Mouse (Mus musculus): ENCODE measurements around the gene Cyb561. TPM values are rescaled to one million over a fixed set of nuclear protein-coding genes. Genes with fewer than 3 reads are reported as not detected.

Gene Cyb561
- polyA plus RNA-seq (2015; fragmentation: Nextera tagmentation; extraction: Ambion mirVana), result 34.0 and 35.2 TPM in 2 replicates

GRCm38 (mm10) chr11:105952911-105953386, at the start of gene Cyb561:
Gene Cyb561, minus strand, starts transcription at chr11:105953336.
- no peak within 1 kb of the TSS for H3K4me2 ChIP-seq (ENCODE audit: low read length)
- peak; percentile 65; the same call in 1 of the 2 replicates for ATAC-seq (replicated peaks; ENCODE audit: low FRiP score, low read depth)
- H3K4me1 ChIP-seq (replicated peaks; ENCODE audit: insufficient read depth, low read length), result 0 out of 2 replicates have a peak, but pooled peaks cover 3% of the 10 kb centered on the region
- WGBS, result 48% methylated on average over 12 of the region's 12 CpGs
- H3K27me3 ChIP-seq (ENCODE audit: insufficient read depth, low read length), result no peaks in the 10 kb centered on the region
- H3K9me3 ChIP-seq (replicated peaks; ENCODE audit: low read length), result no peaks in the 10 kb centered on the region
- no peak within 1 kb of the TSS for H3K4me3 ChIP-seq (replicated peaks; ENCODE audit: low read depth, low read length)
- no peak for DNase-seq (ENCODE audit: low spot score)
- peak within 1 kb of the TSS; percentile 72 for H3K27ac ChIP-seq
- H3K36me3 ChIP-seq (ENCODE audit: insufficient read depth, low read length), result no peaks in the 10 kb centered on the region
- no peak for TF ChIP-seq CTCF (IDR thresholded peaks at IDR 0.05; ENCODE audit: low read depth)
- H3K9ac ChIP-seq (ENCODE audit: low read depth, low read length), result no peak within 1 kb of the TSS

GRCm38 (mm10) chr11:106001718-106002117, 48.6 kb upstream of the Cyb561 start:
- Histone ChIP-seq H3K27me3 (ENCODE audit: insufficient read depth, low read length) (no peaks in the 10 kb centered on the region), H3K4me2 (ENCODE audit: low read length) (no peak overlapping the region), H3K4me3 (replicated peaks; ENCODE audit: low read depth, low read length) (no peak overlapping the region), H3K9ac (ENCODE audit: low read depth, low read length) (no peak overlapping the region), H3K9me3 (replicated peaks; ENCODE audit: low read length) (no peaks in the 10 kb centered on the region), H3K4me1 (replicated peaks; ENCODE audit: insufficient read depth, low read length) (no peaks in the 10 kb centered on the region), H3K36me3 (ENCODE audit: insufficient read depth, low read length) (no peaks in the 10 kb centered on the region), H3K27ac (no peak overlapping the region)
- TF ChIP-seq CTCF (IDR thresholded peaks at IDR 0.05; ENCODE audit: low read depth), result peak; percentile 78
- WGBS, result 39% methylated on average over 4 of the region's 4 CpGs
- peak; percentile 69 for DNase-seq (ENCODE audit: low spot score)
- no peak for ATAC-seq (replicated peaks; ENCODE audit: low FRiP score, low read depth)

- 90% methylated on average over 6 of the region's 6 CpGs for WGBS
- no peak for TF ChIP-seq CTCF (IDR thresholded peaks at IDR 0.05; ENCODE audit: low read depth)
- Histone ChIP-seq H3K9me3 (replicated peaks; ENCODE audit: low read length) (no peaks in the 10 kb centered on the region), H3K4me1 (replicated peaks; ENCODE audit: insufficient read depth, low read length) (no peaks in the 10 kb centered on the region), H3K27ac (no peak overlapping the region), H3K36me3 (ENCODE audit: insufficient read depth, low read length) (no peaks in the 10 kb centered on the region), H3K9ac (ENCODE audit: low read depth, low read length) (no peak overlapping the region), H3K4me2 (ENCODE audit: low read length) (no peak overlapping the region), H3K27me3 (ENCODE audit: insufficient read depth, low read length) (no peaks in the 10 kb centered on the region), H3K4me3 (replicated peaks; ENCODE audit: low read depth, low read length) (no peak overlapping the region)
- DNase-seq (ENCODE audit: low spot score), result no peak
- no peak for ATAC-seq (replicated peaks; ENCODE audit: low FRiP score, low read depth)
Observed at GRCm38 (mm10) chr11:106000062-106000461, 46.9 kb upstream of the Cyb561 start.

- Histone ChIP-seq H3K4me1 (replicated peaks; ENCODE audit: insufficient read depth, low read length) (no peaks in the 10 kb centered on the region), H3K9ac (ENCODE audit: low read depth, low read length) (no peak within 1 kb of the TSS), H3K27me3 (ENCODE audit: insufficient read depth, low read length) (no peaks in the 10 kb centered on the region), H3K27ac (no peak within 1 kb of the TSS), H3K4me2 (ENCODE audit: low read length) (no peak within 1 kb of the TSS), H3K4me3 (replicated peaks; ENCODE audit: low read depth, low read length) (no peak within 1 kb of the TSS), H3K9me3 (replicated peaks; ENCODE audit: low read length) (no peaks in the 10 kb centered on the region), H3K36me3 (ENCODE audit: insufficient read depth, low read length) (no peaks in the 10 kb centered on the region)
- DNase-seq (ENCODE audit: low spot score) (no peak), ATAC-seq (replicated peaks; ENCODE audit: low FRiP score, low read depth) (no peak)
- no peak for TF ChIP-seq CTCF (IDR thresholded peaks at IDR 0.05; ENCODE audit: low read depth)
- 97% methylated on average over 3 of the region's 3 CpGs for WGBS
Observed at GRCm38 (mm10) chr11:105994375-105994774, 41.2 kb upstream of the Cyb561 start, which contains the start of gene Ace3. Gene Ace3, plus strand, starts transcription at chr11:105994675.

GRCm38 (mm10) chr11:105990231-105990630, 37.1 kb upstream of the Cyb561 start:
- no peak for DNase-seq (ENCODE audit: low spot score)
- H3K27ac ChIP-seq, result no peak overlapping the region

GRCm38 (mm10) chr11:105989446-105989845, 36.3 kb upstream of the Cyb561 start:
- no peak overlapping the region for H3K27ac ChIP-seq
- H3K9ac ChIP-seq (ENCODE audit: low read depth, low read length), result no peak overlapping the region
- 52% methylated on average over 6 of the region's 6 CpGs for WGBS
- no peak overlapping the region for H3K4me3 ChIP-seq (replicated peaks; ENCODE audit: low read depth, low read length)
- DNase-seq (ENCODE audit: low spot score), result no peak
- no peaks in the 10 kb centered on the region for H3K9me3 ChIP-seq (replicated peaks; ENCODE audit: low read length)
- no peak overlapping the region for H3K4me2 ChIP-seq (ENCODE audit: low read length)
- TF ChIP-seq CTCF (IDR thresholded peaks at IDR 0.05; ENCODE audit: low read depth), result no peak
- H3K4me1 ChIP-seq (replicated peaks; ENCODE audit: insufficient read depth, low read length), result no peaks in the 10 kb centered on the region
- no peaks in the 10 kb centered on the region for H3K27me3 ChIP-seq (ENCODE audit: insufficient read depth, low read length)
- no peaks in the 10 kb centered on the region for H3K36me3 ChIP-seq (ENCODE audit: insufficient read depth, low read length)
- no peak for ATAC-seq (replicated peaks; ENCODE audit: low FRiP score, low read depth)

More at GRCm38 (mm10) chr11:105990231-105990630, 37.1 kb upstream of the Cyb561 start:
- no peak overlapping the region for H3K4me3 ChIP-seq (replicated peaks; ENCODE audit: low read depth, low read length)
- H3K36me3 ChIP-seq (ENCODE audit: insufficient read depth, low read length), result no peaks in the 10 kb centered on the region
- no peaks in the 10 kb centered on the region for H3K27me3 ChIP-seq (ENCODE audit: insufficient read depth, low read length)
- no peaks in the 10 kb centered on the region for H3K9me3 ChIP-seq (replicated peaks; ENCODE audit: low read length)
- no peak for TF ChIP-seq CTCF (IDR thresholded peaks at IDR 0.05; ENCODE audit: low read depth)
- no peak overlapping the region for H3K9ac ChIP-seq (ENCODE audit: low read depth, low read length)
- ATAC-seq (replicated peaks; ENCODE audit: low FRiP score, low read depth), result no peak
- 65% methylated on average over 2 of the region's 2 CpGs for WGBS
- no peak overlapping the region for H3K4me2 ChIP-seq (ENCODE audit: low read length)
- H3K4me1 ChIP-seq (replicated peaks; ENCODE audit: insufficient read depth, low read length), result no peaks in the 10 kb centered on the region

GRCm38 (mm10) chr11:105987446-105987845, 34.3 kb upstream of the Cyb561 start:
- no peak for TF ChIP-seq CTCF (IDR thresholded peaks at IDR 0.05; ENCODE audit: low read depth)
- no peak overlapping the region for H3K4me3 ChIP-seq (replicated peaks; ENCODE audit: low read depth, low read length)
- H3K4me1 ChIP-seq (replicated peaks; ENCODE audit: insufficient read depth, low read length), result no peaks in the 10 kb centered on the region
- no peak overlapping the region for H3K9ac ChIP-seq (ENCODE audit: low read depth, low read length)
- no peak overlapping the region for H3K27ac ChIP-seq
- H3K27me3 ChIP-seq (ENCODE audit: insufficient read depth, low read length), result no peaks in the 10 kb centered on the region
- DNase-seq (ENCODE audit: low spot score) (no peak), ATAC-seq (replicated peaks; ENCODE audit: low FRiP score, low read depth) (no peak)
- no peaks in the 10 kb centered on the region for H3K9me3 ChIP-seq (replicated peaks; ENCODE audit: low read length)
- H3K36me3 ChIP-seq (ENCODE audit: insufficient read depth, low read length), result no peaks in the 10 kb centered on the region
- 63% methylated on average over 6 of the region's 6 CpGs for WGBS
- no peak overlapping the region for H3K4me2 ChIP-seq (ENCODE audit: low read length)

All from kidney, postnatal 0 days (tissue).